Mouse (Mus musculus): Measurements from ENCODE around the gene Glb1l2. TPM values are rescaled to one million over a fixed set of nuclear protein-coding genes. Genes with fewer than 3 reads are reported as not detected.

The Glb1l2 gene
- total RNA-seq, 2 experiments from 2014 or later, result 5.8 to 6.1 TPM

DNA sequence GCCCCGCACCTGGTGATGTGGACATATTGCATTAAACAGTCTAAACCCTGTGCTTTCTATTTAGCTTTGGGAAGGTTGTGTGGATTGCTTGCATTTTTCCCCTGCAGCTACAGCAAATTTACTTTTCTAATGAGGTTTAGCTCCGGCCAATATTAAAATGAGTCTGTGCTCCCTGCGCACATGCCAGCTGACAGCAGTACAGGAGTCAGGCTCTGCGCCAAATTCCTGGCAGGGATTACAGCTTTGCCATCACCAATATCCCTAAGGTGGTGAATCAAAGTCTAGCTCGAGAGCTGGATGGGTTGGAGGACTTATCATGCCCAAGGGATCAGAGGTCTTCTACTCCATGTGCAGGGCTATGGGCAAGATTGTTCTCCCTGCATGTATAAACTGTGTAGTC, 69.2 kb downstream of the Glb1l2 start:
- intact Hi-C loops (cut with DNase I), result no loop called here
- DNase-seq, result no peak

DNA sequence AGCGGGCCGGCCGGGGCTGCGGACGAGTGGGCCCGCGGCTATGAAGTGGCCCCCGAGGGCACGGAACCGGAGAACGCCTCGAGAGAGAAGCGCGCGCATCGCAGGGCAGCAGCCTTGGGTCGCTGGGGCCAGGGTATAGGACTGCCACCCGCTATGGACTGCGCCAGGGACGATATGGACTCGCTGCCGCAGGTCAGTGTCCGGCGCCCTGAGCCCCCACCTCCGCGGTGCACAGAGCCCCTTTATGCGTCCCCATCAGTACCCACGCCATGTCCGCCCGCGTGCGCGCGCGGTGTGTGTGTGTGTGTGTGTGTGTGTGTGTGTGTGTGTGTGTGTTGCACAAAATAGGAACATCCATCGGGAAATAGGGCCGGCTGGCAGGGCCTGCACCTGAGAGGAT, 72.3 kb downstream of the Glb1l2 start:
- intact Hi-C loops (cut with DNase I), result no loop called here

DNA sequence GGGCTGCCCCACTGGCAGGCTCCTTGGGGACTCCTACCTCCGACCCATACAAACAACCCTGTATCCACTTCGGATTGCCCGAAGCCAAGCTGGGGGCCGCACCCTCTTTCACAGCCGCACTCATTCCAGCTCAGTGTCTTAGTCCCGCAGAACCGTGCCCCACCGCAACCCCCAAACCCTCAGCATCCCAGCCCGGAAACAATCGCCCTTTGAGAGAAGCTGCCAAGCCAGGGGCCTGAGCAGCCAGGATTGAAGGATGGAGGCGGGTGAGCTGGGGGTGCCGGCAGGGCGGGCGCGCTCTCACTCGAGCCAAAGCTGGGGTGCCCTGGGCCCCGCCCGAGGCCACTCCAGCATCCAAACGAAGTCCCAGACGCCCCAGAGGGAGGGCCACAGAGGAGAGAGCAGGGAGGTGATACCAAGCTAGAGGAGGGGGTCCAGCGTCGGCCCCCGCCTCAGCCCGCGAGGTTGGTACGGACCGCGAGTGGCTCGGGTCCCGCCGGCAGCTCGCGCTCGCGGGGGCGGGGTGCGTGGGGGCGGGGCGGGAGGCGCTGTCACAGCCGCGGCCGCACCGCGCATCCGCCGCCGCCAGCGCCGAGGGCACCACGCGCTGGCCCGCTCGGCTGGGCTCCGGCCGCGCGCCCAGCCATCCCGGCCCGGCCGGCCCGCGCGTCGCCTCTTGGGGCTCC, 72.9 kb downstream of the Glb1l2 start, which contains the start of gene B3gat1:
TSS of gene B3gat1 (plus strand) at position 523 of the 686 bp plus-strand sequence.
- DNase-seq, result no peak
- intact Hi-C loops (cut with DNase I), result no loop called here

More for the DNA sequence above, 72.3 kb downstream of the Glb1l2 start:
- DNase-seq, result no peak

DNA sequence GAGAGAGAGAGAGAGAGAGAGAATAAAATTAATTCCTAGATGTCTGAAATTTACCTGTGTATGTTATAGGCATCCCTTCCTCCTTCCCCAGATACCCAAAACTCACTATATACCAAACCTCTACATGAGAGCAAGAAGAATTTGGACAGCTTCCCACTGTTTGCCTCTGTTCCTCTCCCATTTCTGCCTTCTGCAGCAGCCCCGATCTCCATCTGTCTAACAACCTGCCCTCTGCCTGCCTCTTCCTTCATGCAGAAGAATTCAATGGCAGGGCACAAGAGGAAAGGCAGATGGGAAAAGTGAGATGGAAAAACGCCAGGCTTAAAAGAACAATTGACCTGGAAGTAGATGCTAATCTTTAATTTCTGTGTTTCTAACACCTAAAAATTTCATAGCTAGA, 77.7 kb downstream of the Glb1l2 start:
- intact Hi-C loops (cut with DNase I), result no loop called here
- DNase-seq, result no peak

DNA sequence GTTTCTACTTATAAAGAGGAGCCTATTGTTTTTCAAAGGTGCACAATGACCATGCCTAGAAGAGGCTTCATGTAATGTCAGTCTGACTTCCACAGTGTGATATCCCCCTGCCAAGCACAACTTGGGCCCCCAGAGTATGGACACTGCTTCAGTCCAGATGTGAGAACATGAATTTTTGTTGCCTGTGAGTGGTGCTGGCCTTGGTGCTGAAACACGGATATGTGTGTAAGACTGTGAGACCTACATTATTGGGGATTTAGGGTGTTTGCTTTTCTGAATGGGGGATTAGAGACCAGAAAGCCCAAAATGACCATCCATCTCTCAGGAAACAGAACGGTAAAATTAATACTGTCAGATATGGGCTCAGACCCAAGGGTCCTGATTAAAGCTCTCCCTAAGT, 78.8 kb downstream of the Glb1l2 start:
- intact Hi-C loops (cut with DNase I), result no loop called here

DNA sequence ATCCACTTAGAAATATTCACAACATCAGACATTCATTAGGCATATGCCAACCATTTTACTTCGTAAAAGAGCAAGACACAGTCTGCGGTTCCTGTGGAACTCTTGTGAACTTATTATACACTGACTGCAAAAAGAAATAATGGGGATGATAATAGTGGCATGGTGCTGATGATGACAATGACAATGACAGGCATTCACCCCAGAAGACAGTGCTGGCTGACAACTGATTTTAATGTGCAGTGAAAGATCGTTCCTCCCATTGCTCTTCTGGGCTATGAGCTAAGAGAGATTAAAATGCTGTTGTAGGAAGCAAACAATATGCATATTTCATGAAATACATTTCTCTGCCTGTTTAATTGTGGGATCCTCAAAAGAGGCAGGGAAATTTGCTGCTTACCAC, 80.6 kb downstream of the Glb1l2 start:
- DNase-seq, result no peak
- intact Hi-C loops (cut with DNase I), result no loop called here

More for the DNA sequence above, 78.8 kb downstream of the Glb1l2 start:
- no peak for DNase-seq

DNA sequence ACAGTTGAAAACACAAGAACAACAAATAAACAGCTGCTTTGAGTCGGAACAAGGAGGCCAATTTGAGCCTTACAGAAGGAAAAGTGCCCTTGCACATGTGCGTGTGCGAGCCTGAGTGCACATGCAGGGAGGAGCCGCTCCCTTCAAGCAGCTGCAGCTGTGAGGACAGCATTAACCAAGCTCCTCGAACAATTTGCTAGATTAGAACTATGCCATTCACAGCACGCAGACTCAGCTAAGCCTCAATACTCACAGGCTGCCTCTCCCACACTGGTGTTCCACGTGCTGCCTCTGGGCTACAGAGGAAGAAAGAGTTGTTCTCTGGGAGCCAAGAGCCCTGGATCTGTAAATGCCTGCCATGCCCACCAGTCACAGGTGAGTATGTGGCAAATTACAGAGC, 84.5 kb downstream of the Glb1l2 start:
- intact Hi-C loops (cut with DNase I), result no loop called here
- no peak for DNase-seq

DNA sequence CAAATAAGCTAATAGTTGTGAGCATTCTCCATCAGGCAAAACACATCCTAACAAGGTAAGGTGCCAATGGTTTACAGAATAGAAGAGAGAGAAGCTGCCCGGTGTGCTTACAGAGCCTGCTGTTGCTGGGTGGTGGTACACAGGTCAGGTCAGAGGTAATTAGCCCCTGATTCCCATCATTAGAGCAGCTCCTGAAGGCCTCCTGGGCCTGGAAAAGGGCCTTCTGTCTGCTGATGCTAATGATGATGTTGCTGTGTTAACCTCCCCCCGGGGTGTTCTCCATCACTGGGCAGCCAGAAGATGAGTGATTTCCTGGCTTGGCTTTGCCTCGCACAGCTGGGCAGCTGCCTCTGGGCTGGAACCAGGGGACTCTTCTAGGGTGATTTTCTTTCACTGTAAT, 87.9 kb downstream of the Glb1l2 start:
- no peak for DNase-seq
- intact Hi-C loops (cut with DNase I), result no loop called here

Other genes with a start within 250 kb of the Glb1l2 start
- gene B3gat1, start 72.7 kb downstream of the Glb1l2 start, total RNA-seq (2021), result under 1 TPM; 0.43 to 0.94 TPM
- not detected for gene Glb1l3, start 54.4 kb upstream of the Glb1l2 start, total RNA-seq (2021)
- gene Gm1110, start 116.6 kb upstream of the Glb1l2 start, total RNA-seq (2021), result not detected
- gene Acad8, start 193.1 kb upstream of the Glb1l2 start, total RNA-seq (2021), result 10 to 100 TPM; 32.5 to 35.1 TPM
- 10 to 100 TPM; 17.5 to 23.4 TPM for gene Thyn1, start 193.2 kb upstream of the Glb1l2 start, total RNA-seq (2021)
- gene Vps26b, start 223.6 kb upstream of the Glb1l2 start, total RNA-seq (2021), result 10 to 100 TPM; 24.7 to 24.8 TPM
- gene Ncapd3, start 223.7 kb upstream of the Glb1l2 start, total RNA-seq (2021), result 1 to 10 TPM; 5.6 to 6.3 TPM

Measured in gastrocnemius, postnatal 36 days (tissue).